Mouse (Mus musculus) lung, postnatal 0 days (tissue): ENCODE results near the gene Hist2h3b.

ENCODE experiments used
- CTCF ChIP-seq: IDR thresholded peaks from 2 replicates; pipeline ENCODE4 v1.5.1; 2016; ENCODE audit warnings: antibody characterized with exemption, mild to moderate bottlenecking
- EP300 ChIP-seq: IDR thresholded peaks from 2 replicates; pipeline ENCODE4 v1.6.1; 2016; ENCODE audit warnings: antibody characterized with exemption, mild to moderate bottlenecking, control low read depth

GRCm38 (mm10) chr3:96219661-96220130 lies 48.8 kb upstream of the Hist2h3b start, which contains the start of the genes Bola1 and Hist2h2ab:
- TF ChIP-seq CTCF (no peak), EP300 (peak; percentile 60; the same call in 1 of the 2 replicates)
